Comparison of ENCODE assay signal across 8 mouse cellular contexts in genomic region chr9:62363619-62364018, GRCm38 (mm10). TPM values are rescaled to one million over a fixed set of nuclear protein-coding genes. Genes with fewer than 3 reads are reported as not detected.
DNase-seq lines count a peak whose midpoint lies in the region; ATAC-seq lines count a peak whose summit lies in the region.

No protein-coding gene starts in this region.

- H3K4me3 ChIP-seq in intestine, embryonic 14.5 days (ENCODE audit: low read depth, low read length) = peak overlapping the region; percentile 21
- peak overlapping the region; percentile 48 for H3K4me3 ChIP-seq in midbrain, embryonic 10.5 days

- peak; percentile 96 for DNase-seq in adrenal gland, adult 2 months
- DNase-seq in embryo, embryonic 11 days = peak; percentile 91
- peak; percentile 90 for DNase-seq in gastrocnemius, postnatal 14 days
- peak; percentile 77 for DNase-seq in intestine, embryonic 14.5 days (ENCODE audit: low spot score)
- DNase-seq in left cerebral cortex, postnatal 36 days (ENCODE audit: low spot score in 2 of 2) = peak; percentile 87 to 91
- DNase-seq in midbrain, embryonic 10.5 days (ENCODE audit: low spot score) = peak; percentile 83
- peak; percentile 88 to 92 for DNase-seq in right cerebral cortex, postnatal 36 days (ENCODE audit: low spot score in 2 of 2)
- peak; percentile 81 to 86 for DNase-seq in urinary bladder, postnatal 4 days (ENCODE audit: low spot score in 2 of 2)

- H3K27me3 ChIP-seq in intestine, embryonic 14.5 days (replicated peaks; ENCODE audit: control insufficient read depth, insufficient read depth, low read length) = no peaks in the 10 kb centered on the region
- no peaks in the 10 kb centered on the region for H3K27me3 ChIP-seq in midbrain, embryonic 10.5 days (ENCODE audit: low read depth, poor library complexity, severe bottlenecking)

- H3K9ac ChIP-seq in intestine, embryonic 14.5 days (ENCODE audit: low read length) = peak overlapping the region; percentile 37

- peak; percentile 84 for ATAC-seq in intestine, embryonic 14.5 days (replicated peaks; ENCODE audit: low FRiP score, low TSS enrichment, low read depth)

- WGBS in intestine, embryonic 14.5 days = 3% methylated on average over 24 of the region's 24 CpGs
- under 1% methylated on average over 24 of the region's 24 CpGs for WGBS in midbrain, embryonic 10.5 days

- intact Hi-C loops in gastrocnemius, postnatal 14 days (cut with DNase I; ENCODE audit: low total_unique reads) = no loop called here
- intact Hi-C loops in left cerebral cortex, postnatal 36 days (cut with DNase I) = loop anchor here (2.0 kb wide), 1 partner anchor 19 kb away; no protein-coding TSS in a partner anchor

- H3K9me3 ChIP-seq in intestine, embryonic 14.5 days (ENCODE audit: control insufficient read depth, low read length) = no peaks in the 10 kb centered on the region
- H3K9me3 ChIP-seq in midbrain, embryonic 10.5 days (replicated peaks) = no peaks in the 10 kb centered on the region

- H3K4me1 ChIP-seq in intestine, embryonic 14.5 days (replicated peaks; ENCODE audit: control insufficient read depth, insufficient read depth, low read length) = peaks cover 61% of the 10 kb centered on the region
- H3K4me1 ChIP-seq in midbrain, embryonic 10.5 days = peaks cover 97% of the 10 kb centered on the region

- peak overlapping the region; percentile 44 for H3K27ac ChIP-seq in intestine, embryonic 14.5 days (ENCODE audit: low read depth)
- H3K27ac ChIP-seq in midbrain, embryonic 10.5 days (replicated peaks) = peak overlapping the region; percentile 85

- 0 out of 2 replicates have a peak, but pooled peaks cover 4% of the 10 kb centered on the region for H3K36me3 ChIP-seq in intestine, embryonic 14.5 days (ENCODE audit: control insufficient read depth, insufficient read depth, low read length)
- H3K36me3 ChIP-seq in midbrain, embryonic 10.5 days = peaks cover 29% of the 10 kb centered on the region

- H3K4me2 ChIP-seq in intestine, embryonic 14.5 days (ENCODE audit: low read length) = peak overlapping the region; percentile 53

RNA-seq across cellular contexts. Expression of gene Anp32a, which starts 22.5 kb away (rescaled TPM):
- 100 to 1,000 TPM; 278 to 501 TPM for total RNA-seq in adrenal gland, adult 2 months (2021)
- polyA plus RNA-seq in adrenal gland, adult 2 months (2012; rRNA removed) = 8.0 and 9.8 TPM in 2 replicates
- total RNA-seq in gastrocnemius, postnatal 14 days (2021) = 10 to 100 TPM; 73.6 to 76.9 TPM
- polyA plus RNA-seq in intestine, embryonic 14.5 days (2014; fragmentation: Nextera tagmentation; extraction: Ambion mirVana) = 99.8 and 103 TPM in 2 replicates
- 100 to 1,000 TPM; 232 to 281 TPM for total RNA-seq in left cerebral cortex, postnatal 36 days (2021)
- polyA plus RNA-seq in midbrain, embryonic 10.5 days (2016; fragmentation: Nextera tagmentation; extraction: Ambion mirVana) = 237 and 298 TPM in 2 replicates

Comparison
In these comparisons a context has a peak if more than half of its experiments do, and no peak if none do; other contexts are left out.
1. Peak in every context shown above with its lines: DNase-seq, ATAC-seq, H3K4me3 ChIP-seq and H3K27ac ChIP-seq.